Mouse (Mus musculus): Measurements from ENCODE around the gene Gpr61. TPM values are rescaled to one million over a fixed set of nuclear protein-coding genes. Genes with fewer than 3 reads are reported as not detected.

The Gpr61 gene
- polyA plus RNA-seq (2021) = 0.04 TPM

DNA sequence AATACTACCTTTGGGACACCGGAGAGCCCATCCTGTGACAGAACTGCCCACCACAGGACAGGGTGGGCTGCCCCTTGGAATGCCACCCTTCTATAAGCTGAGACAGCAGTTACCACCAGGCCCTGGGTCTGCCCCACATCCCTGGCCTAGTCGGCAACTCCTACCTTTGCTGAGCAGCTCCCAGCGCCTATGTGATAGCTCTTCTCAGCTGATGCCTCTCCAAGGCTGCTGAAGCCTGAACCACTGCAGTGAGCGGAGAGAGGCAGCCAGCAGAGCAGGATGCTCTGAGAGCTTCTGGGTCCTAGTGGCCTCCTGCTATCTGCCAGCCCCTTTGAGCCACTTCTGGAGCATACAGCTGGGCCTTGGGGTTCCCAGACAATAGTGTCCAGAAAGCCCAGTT, at the start of gene Gpr61:
TSS of gene Gpr61 (minus strand) at position 227 of the 400 bp plus-strand sequence.
- ATAC-seq (no peak), DNase-seq (ENCODE audit: low read depth, low spot score) (no peak)
- POLR2A ChIA-PET = interaction anchor here (2.0 kb wide), 1 partner anchor 9 kb away, joined by 5 read pairs; no protein-coding TSS in a partner anchor
- CTCF ChIA-PET = interaction anchor here (1.0 to 10.1 kb wide), 6 partner anchors 8 to 125 kb away, joined by 3 to 72 read pairs (median 6); partner anchors contain the start of genes Cyb561d1 and Gnai3
- in situ Hi-C loops (cut with MboI; ENCODE audit: low pct_unique_long_range_greater_than_20kb) = no loop called here
- H3K27me3 ChIP-seq = no peaks in the 10 kb centered on the region
- no peak for TF ChIP-seq CTCF (IDR thresholded peaks at IDR 0.05)

DNA sequence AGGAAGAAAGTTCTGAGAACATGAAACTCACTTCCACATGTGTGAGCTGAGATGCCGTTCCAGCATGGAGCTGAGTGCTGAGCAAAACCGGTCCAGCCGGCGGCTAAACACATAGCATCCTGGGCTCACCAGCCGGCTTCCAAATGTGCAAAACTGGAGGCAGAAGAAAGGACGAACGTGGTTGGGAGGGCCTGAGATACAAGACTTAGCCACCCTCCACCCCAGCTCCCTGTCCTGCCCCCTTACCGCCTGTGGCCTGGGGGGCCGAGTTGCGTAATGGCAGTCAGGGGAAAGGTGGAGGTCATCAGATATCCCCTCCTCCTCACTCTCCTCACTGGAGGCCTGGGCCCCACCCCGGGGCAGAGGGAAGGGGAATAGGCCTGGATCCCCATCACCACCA, 49.8 kb upstream of the Gpr61 start:
- DNase-seq (ENCODE audit: low read depth, low spot score) = no peak
- no peaks in the 10 kb centered on the region for H3K27me3 ChIP-seq
- no peak for TF ChIP-seq CTCF (IDR thresholded peaks at IDR 0.05)
- in situ Hi-C loops (cut with MboI; ENCODE audit: low pct_unique_long_range_greater_than_20kb) = no loop called here
- no peak for ATAC-seq
- CTCF ChIA-PET = interaction anchor here (0.6 to 15.7 kb wide), 13 partner anchors 8 to 187 kb away, joined by 3 to 247 read pairs (median 5); partner anchors contain the start of genes Amigo1, Gnai3, Gpr61 and Gstm1
- POLR2A ChIA-PET = interaction anchor here (1.1 to 1.5 kb wide), 3 partner anchors 38 to 48 kb away, joined by 3 to 7 read pairs (median 5); no protein-coding TSS in a partner anchor

DNA sequence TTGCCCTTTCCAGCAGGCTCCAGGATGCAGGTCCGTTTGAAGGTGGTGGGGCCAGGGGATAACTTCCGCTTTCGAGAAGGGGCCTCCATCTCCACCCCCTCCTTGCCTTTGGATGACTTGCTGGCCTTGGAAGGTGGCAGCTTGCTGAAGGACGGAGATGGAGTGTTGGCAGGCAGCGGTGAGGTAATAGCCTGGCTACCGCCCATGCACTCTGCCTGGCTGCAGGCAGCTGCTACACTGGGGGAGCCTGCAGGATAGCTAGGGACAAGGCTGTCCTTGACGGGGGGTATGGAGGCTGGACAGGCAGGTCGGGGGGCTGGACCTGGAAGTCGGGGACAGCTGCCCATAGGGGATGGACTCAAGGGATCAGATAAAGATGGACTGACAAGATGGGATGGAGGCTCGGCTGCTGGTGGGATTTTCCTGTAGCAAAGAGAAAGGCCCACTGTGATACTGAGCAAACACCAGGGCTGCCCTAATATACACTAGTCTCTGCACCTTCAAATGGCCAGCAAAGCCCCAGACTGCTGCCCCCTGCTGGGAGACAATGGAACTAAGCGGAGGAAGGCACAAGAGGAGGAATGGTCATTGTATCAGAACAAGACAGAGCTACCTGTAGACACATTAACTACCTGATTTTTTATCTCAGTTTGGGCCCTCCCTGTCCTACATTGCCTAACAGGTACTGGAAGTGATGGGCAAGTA, 49.1 kb upstream of the Gpr61 start:
- ChIA-PET POLR2A (interaction anchor here (0.7 to 1.5 kb wide), 5 partner anchors 37 to 54 kb away, joined by 3 to 7 read pairs (median 5); partner anchors contain the start of gene Psma5), CTCF (interaction anchor here (0.6 to 15.7 kb wide), 15 partner anchors 7 to 186 kb away, joined by 3 to 247 read pairs (median 5); partner anchors contain the start of genes Amigo1, Gnai3, Gpr61 and Gstm1)
- no peak for DNase-seq (ENCODE audit: low read depth, low spot score)
- no peaks in the 10 kb centered on the region for H3K27me3 ChIP-seq
- TF ChIP-seq CTCF (IDR thresholded peaks at IDR 0.05) = no peak
- in situ Hi-C loops (cut with MboI; ENCODE audit: low pct_unique_long_range_greater_than_20kb) = no loop called here
- ATAC-seq = no peak

DNA sequence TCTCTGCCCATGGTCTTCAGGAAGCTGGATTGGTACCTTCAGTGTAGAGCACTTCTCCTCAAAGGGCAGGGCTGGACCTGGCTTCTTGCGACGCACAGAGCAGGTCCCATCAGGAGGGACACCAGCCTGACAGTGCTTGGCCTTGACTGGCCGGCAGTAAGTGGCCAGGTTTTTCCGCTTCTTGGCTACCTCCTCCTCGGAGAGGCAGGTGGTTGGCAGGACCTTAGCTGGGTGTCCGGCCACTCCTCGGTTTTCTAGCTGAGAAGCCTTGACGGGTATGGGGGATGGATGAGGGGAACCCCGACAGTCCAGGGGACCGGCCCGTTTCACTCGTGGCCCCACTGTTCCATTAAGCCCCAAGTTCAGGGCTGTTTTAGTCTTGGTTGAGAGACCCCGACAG, 48.5 kb upstream of the Gpr61 start:
- ATAC-seq (no peak), DNase-seq (ENCODE audit: low read depth, low spot score) (no peak)
- H3K27me3 ChIP-seq = no peaks in the 10 kb centered on the region
- ChIA-PET CTCF (interaction anchor here (1.4 to 15.7 kb wide), 7 partner anchors 12 to 55 kb away, joined by 3 to 247 read pairs (median 21); partner anchors contain the start of genes Amigo1 and Gpr61), POLR2A (interaction anchor here (0.5 to 1.5 kb wide), 5 partner anchors 17 to 123 kb away, joined by 3 to 6 read pairs (median 4); partner anchors contain the start of genes Amigo1 and Psma5)
- in situ Hi-C loops (cut with MboI; ENCODE audit: low pct_unique_long_range_greater_than_20kb) = no loop called here
- no peak for TF ChIP-seq CTCF (IDR thresholded peaks at IDR 0.05)

DNA sequence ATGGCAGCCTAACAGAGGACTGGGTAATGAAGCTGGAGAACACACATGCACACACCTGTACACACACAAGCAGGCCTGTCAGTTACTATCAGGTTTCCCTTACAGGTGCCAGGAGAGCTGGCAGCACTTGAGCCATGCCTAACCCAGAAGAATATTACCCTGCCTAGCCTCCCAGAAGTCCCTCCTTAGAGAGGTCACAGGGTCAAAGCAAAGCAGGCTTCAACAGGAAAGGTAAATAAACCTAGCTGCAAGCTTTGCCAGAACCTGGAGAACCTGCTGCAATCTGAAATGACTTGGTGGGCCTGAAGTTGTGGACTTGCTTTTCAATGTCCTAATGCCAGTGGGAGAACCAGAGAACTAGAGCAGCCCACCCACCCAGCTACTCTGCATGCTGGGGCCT, 47.8 kb upstream of the Gpr61 start:
- no peak for ATAC-seq
- TF ChIP-seq CTCF (IDR thresholded peaks at IDR 0.05) = no peak
- H3K27me3 ChIP-seq = no peaks in the 10 kb centered on the region
- in situ Hi-C loops (cut with MboI; ENCODE audit: low pct_unique_long_range_greater_than_20kb) = no loop called here
- CTCF ChIA-PET = interaction anchor here (1.3 to 15.7 kb wide), 10 partner anchors 8 to 187 kb away, joined by 3 to 247 read pairs (median 15); partner anchors contain the start of genes Amigo1, Atxn7l2 and Gpr61
- DNase-seq (ENCODE audit: low read depth, low spot score) = no peak
- POLR2A ChIA-PET = interaction anchor here (0.5 to 1.7 kb wide), 5 partner anchors 11 to 124 kb away, joined by 3 to 6 read pairs (median 4); partner anchors contain the start of genes Amigo1 and Psma5

DNA sequence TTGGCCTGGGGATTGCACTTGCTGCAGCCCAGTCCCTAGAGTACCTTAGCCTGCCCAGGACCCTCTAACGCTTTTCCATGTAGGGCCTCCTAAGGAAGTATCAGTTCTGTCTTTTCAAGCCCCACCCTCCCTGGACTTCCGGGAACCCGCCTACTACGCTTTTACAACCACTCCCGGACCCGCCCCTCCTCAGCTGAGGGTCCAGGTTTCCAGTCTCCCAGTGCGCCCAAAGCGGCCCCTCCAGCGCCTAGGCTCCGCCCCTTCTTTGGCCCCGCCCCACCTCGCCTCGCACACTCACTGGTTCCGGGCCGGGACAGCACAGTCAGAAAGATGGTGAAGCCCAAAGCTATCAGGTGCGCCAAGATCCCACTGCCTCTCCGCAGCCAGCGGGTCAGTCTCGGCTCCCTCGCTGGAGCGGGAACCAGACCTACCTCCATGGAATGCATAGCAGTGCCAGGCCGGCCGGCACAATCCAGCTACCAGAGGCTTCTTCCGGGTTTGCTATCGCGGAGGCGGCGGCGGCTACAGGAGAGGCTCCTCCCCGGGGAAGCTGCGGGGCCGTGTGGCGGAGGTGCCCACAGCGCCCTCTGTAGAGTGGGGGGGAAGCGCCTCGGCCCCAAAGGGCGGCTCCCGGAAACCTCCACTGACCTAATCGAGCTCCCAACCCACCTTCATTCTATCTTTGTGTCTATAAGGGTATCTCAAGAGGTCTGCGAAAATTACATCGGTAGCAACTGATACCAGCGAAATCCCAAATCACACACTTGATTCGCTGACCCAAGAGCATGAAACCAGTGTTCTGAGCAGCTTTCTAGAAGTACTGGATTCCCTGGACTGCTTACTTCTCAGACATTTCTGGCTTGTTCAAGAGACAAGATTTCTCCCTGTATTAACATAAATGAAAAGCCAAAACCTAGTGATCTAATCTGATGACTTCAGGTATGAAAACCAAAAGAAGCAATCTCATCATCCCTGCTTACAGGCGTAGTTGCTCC, 45.9 kb upstream of the Gpr61 start, which contains the start of gene Cyb561d1:
TSS of gene Cyb561d1 (minus strand) at position 884 of the 995 bp plus-strand sequence.
- H3K27me3 ChIP-seq = no peaks in the 10 kb centered on the region
- ChIA-PET POLR2A (interaction anchor here (0.6 to 3.5 kb wide), 9 partner anchors 9 to 56 kb away, joined by 3 to 17 read pairs (median 5); partner anchors contain the start of genes Amigo1, Atxn7l2, Gnai3 and Psma5), CTCF (interaction anchor here (0.7 to 15.7 kb wide), 12 partner anchors 9 to 189 kb away, joined by 3 to 247 read pairs (median 6); partner anchors contain the start of genes Amigo1 and Atxn7l2)
- in situ Hi-C loops (cut with MboI; ENCODE audit: low pct_unique_long_range_greater_than_20kb) = no loop called here
- no peak for TF ChIP-seq CTCF (IDR thresholded peaks at IDR 0.05)
- ATAC-seq (peak; percentile 87), DNase-seq (ENCODE audit: low read depth, low spot score) (peak; percentile 85)

DNA sequence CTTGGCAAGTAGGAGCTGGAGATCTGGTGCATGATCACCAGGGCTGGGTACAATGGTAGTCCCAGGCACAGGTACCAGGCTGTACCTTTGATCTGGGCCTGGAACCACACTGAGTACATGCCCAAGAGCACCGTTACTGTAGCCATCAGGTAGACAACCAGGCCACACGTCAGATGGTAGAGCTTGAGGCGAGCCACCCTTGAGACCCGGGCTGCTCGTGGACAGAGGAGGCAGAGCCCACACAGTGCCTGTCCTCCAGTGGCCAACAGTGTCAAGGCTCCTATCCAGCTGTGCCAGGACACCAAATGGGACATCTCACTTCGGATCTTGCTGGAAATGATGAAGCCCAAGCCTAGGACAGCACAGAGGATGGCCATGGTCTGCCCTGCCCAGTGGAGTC, 44.5 kb upstream of the Gpr61 start:
- DNase-seq (ENCODE audit: low read depth, low spot score) (no peak), ATAC-seq (no peak)
- no peaks in the 10 kb centered on the region for H3K27me3 ChIP-seq
- in situ Hi-C loops (cut with MboI; ENCODE audit: low pct_unique_long_range_greater_than_20kb) = no loop called here
- ChIA-PET CTCF (interaction anchor here (5.4 to 15.7 kb wide), 3 partner anchors 8 to 34 kb away, joined by 32 to 247 read pairs (median 85); partner anchors contain the start of gene Amigo1), POLR2A (interaction anchor here (1.2 to 3.5 kb wide), 3 partner anchors 10 to 32 kb away, joined by 3 to 17 read pairs (median 10); partner anchors contain the start of gene Amigo1)
- no peak for TF ChIP-seq CTCF (IDR thresholded peaks at IDR 0.05)

DNA sequence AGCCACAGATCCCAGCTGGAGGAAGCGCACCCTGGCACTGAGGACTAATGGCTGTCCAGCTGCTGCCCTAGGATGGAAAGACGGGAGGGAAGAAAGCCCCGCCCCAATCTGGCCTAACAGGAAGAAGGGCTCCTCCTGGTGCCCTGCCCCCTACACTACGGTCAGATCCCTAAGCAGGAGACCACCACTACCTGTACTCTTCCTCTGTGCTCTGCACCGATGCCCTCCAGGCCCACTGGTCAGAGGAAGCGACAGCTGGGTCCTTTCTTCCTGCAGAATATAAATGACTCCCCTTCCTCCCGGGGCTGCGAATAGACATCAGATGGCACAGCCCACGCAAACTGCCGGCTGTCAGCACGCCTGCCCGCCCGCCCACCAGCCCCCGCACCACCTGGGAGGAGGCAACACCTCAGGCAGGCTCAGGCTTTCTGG, 42.4 kb upstream of the Gpr61 start:
- no peak for DNase-seq (ENCODE audit: low read depth, low spot score)
- no peak for TF ChIP-seq CTCF (IDR thresholded peaks at IDR 0.05)
- ATAC-seq = no peak
- H3K27me3 ChIP-seq = no peaks in the 10 kb centered on the region
- in situ Hi-C loops (cut with MboI; ENCODE audit: low pct_unique_long_range_greater_than_20kb) = no loop called here
- POLR2A ChIA-PET = interaction anchor here (0.6 to 2.5 kb wide), 4 partner anchors 13 to 35 kb away, joined by 3 to 11 read pairs (median 3); partner anchors contain the start of gene Atxn7l2
- CTCF ChIA-PET = interaction anchor here (0.9 to 15.7 kb wide), 5 partner anchors 7 to 32 kb away, joined by 3 to 247 read pairs (median 4); no protein-coding TSS in a partner anchor

DNA sequence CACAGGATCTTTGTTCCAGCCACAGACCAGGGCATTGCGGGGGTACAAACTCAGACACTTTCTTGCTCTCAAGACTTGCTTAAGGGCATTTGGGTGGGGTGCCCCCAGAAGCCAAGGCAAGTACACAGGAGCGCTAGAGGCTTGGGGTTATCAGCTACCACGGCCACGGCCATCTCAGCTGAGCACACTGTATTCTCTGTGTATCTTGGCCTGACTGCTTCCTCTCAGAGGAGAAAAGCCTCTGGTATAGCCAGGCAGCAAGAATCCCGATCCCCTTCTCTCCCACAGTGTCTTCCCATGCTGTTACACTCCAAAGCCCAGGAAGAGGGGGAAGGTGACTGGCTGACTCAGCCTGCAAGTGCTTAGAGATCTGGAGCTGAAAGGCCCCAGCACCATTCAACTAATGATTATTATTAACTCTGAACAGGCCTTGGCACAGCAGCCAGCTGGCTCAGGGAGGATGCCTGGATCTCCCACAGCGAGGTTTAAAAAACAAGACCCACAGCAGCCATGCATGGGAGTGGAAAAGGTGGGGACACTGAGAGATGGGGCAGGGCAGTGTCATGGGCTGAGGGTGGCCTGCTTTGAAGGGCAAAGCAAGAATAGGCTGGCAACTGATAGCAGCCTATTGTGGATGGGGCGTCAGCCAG, 41.4 kb upstream of the Gpr61 start:
- no peak for TF ChIP-seq CTCF (IDR thresholded peaks at IDR 0.05)
- H3K27me3 ChIP-seq = no peaks in the 10 kb centered on the region
- CTCF ChIA-PET = interaction anchor here (0.9 to 15.7 kb wide), 7 partner anchors 8 to 31 kb away, joined by 3 to 247 read pairs (median 4); no protein-coding TSS in a partner anchor
- ATAC-seq = peak; percentile 29
- no peak for DNase-seq (ENCODE audit: low read depth, low spot score)
- in situ Hi-C loops (cut with MboI; ENCODE audit: low pct_unique_long_range_greater_than_20kb) = no loop called here
- POLR2A ChIA-PET = interaction anchor here (0.6 to 2.5 kb wide), 5 partner anchors 11 to 633 kb away, joined by 3 to 11 read pairs (median 3); partner anchors contain the start of gene Atxn7l2

Measured in Patski (cell line).